Mouse (Mus musculus) hindbrain, embryonic 15.5 days (tissue): Measurements from ENCODE around the gene Fam170b. TPM values are rescaled to one million over a fixed set of nuclear protein-coding genes. Genes with fewer than 3 reads are reported as not detected.

Experiments
- ATAC-seq: fragments of 200-750 bp; cut with Nextera tagmentation; 2 replicates; pipeline ENCODE4 v1.8.0; 2017; ENCODE audit warnings: low read depth, moderate number of reproducible peaks, moderate TSS enrichment; ENCODE audit not compliant: low FRiP score
- H3K27ac ChIP-seq: fragments of 300-500 bp; sonication (generic); replicated peaks from 2 replicates; pipeline ENCODE4 v1.5.1; 2015; ENCODE audit warnings: mild to moderate bottlenecking, inconsistent platforms
- H3K27me3 ChIP-seq: fragments of 300-500 bp; sonication (generic); 2 replicates; pipeline ENCODE4 v1.6.1; 2015; ENCODE audit warnings: control low read depth, inconsistent platforms
- H3K36me3 ChIP-seq: fragments of 300-500 bp; sonication (generic); 2 replicates; pipeline ENCODE4 v1.6.1; 2015; ENCODE audit warnings: control low read depth, inconsistent platforms
- H3K4me1 ChIP-seq: fragments of 300-500 bp; sonication (generic); replicated peaks from 2 replicates; pipeline ENCODE4 v1.6.1; 2015; ENCODE audit warnings: control low read depth, inconsistent platforms
- H3K4me2 ChIP-seq: fragments of 300-500 bp; sonication (generic); 2 replicates; pipeline ENCODE4 v1.6.1; 2015; ENCODE audit warnings: moderate library complexity, mild to moderate bottlenecking, inconsistent platforms
- H3K4me3 ChIP-seq: fragments of 300-500 bp; sonication (generic); 2 replicates; pipeline ENCODE4 v1.5.1; 2015; ENCODE audit warnings: mild to moderate bottlenecking, inconsistent platforms
- H3K9ac ChIP-seq: fragments of 300-500 bp; sonication (generic); 2 replicates; pipeline ENCODE4 v1.6.1; 2015; ENCODE audit warnings: inconsistent platforms
- H3K9me3 ChIP-seq: fragments of 300-500 bp; sonication (generic); 2 replicates; pipeline ENCODE4 v1.6.1; 2016; ENCODE audit warnings: control low read depth, inconsistent platforms
- WGBS: fragments of 180-500 bp; shearing (Covaris S2); methylation state at CpG from one replicate; pipeline ENCODE4 v1.1.7; 2015; 5-methylcytosine and 5-hydroxymethylcytosine counted together
- polyA plus RNA-seq: library from polyadenylated mRNA; unstranded; fragments of >200 nt; fragmentation: Nextera tagmentation; extraction: Ambion mirVana; gene quantifications from 2 replicates; pipeline ENCODE4 v1.2.1, GENCODE M21; 2015

Gene Fam170b
- polyA plus RNA-seq: 0.06 TPM in 1 of 2 replicates, not detected in the other

DNA sequence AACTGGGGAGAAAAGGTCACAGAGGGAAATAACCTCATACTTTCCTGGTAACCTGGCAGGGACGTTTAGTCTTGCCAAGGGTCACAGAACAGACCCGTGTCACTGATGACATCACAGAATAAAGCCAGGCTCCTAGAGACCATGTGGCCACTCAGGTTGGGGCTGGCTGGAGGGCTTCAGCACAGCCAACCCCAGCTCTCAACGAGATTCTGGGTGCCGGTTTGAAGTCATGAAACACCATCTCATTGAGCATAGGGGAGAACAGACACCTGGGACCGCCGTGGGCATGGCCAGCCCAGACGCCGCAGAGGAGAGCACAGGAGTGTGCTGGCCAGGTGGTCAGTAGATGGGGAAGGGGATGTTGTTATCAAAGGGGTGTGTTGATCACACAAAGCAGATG lies at the start of gene Fam170b:
Gene Fam170b, plus strand, starts transcription at position 116 of the 400 bp plus-strand sequence.
- Histone ChIP-seq H3K9me3 (no peaks in the 10 kb centered on the region), H3K27me3 (no peaks in the 10 kb centered on the region), H3K4me2 (no peak within 1 kb of the TSS), H3K27ac (no peak within 1 kb of the TSS), H3K4me1 (no peaks in the 10 kb centered on the region), H3K36me3 (no peaks in the 10 kb centered on the region), H3K4me3 (no peak within 1 kb of the TSS), H3K9ac (no peak within 1 kb of the TSS)
- no peak for ATAC-seq
- WGBS: 84% methylated on average over 8 of the region's 8 CpGs

GRCm38 (mm10) chr14:32784130-32784747 lies 49.5 kb upstream of the Fam170b start:
- H3K27ac ChIP-seq: no peak overlapping the region
- H3K4me3 ChIP-seq: no peak overlapping the region
- H3K4me2 ChIP-seq: no peak overlapping the region
- H3K9ac ChIP-seq: no peak overlapping the region
- H3K9me3 ChIP-seq: no peaks in the 10 kb centered on the region
- ATAC-seq: no peak
- no peaks in the 10 kb centered on the region for H3K27me3 ChIP-seq
- H3K36me3 ChIP-seq: no peaks in the 10 kb centered on the region
- H3K4me1 ChIP-seq: no peaks in the 10 kb centered on the region
- 85% methylated on average over 12 of the region's 12 CpGs for WGBS

DNA sequence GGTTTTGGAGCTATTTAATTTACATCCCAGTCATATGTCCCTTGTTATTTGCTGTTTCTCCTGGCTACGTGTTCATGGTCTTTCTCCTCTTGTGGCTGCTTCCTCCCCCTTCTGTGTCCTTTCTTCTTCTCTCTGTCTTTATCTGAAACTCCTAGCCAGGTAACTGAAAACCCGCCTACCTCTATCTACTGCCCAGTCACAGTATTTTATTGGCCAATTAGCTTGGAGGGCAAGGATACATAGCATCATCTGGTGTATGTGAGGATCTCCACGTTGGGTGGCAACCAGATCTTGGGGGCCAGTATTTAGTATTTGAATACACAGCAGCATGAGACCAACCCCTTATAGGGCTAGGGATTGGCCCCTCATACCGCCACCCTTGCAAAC lies 49.0 kb upstream of the Fam170b start:
- no peaks in the 10 kb centered on the region for H3K9me3 ChIP-seq
- H3K4me2 ChIP-seq: no peak overlapping the region
- H3K4me3 ChIP-seq: no peak overlapping the region
- H3K4me1 ChIP-seq: no peaks in the 10 kb centered on the region
- H3K27me3 ChIP-seq: no peaks in the 10 kb centered on the region
- H3K27ac ChIP-seq: no peak overlapping the region
- no peak for ATAC-seq
- H3K36me3 ChIP-seq: no peaks in the 10 kb centered on the region
- no peak overlapping the region for H3K9ac ChIP-seq
- 85% methylated on average over 4 of the region's 4 CpGs for WGBS

- Histone ChIP-seq H3K4me3 (no peak within 1 kb of the TSS), H3K4me1 (no peaks in the 10 kb centered on the region), H3K27ac (no peak within 1 kb of the TSS), H3K9me3 (no peaks in the 10 kb centered on the region), H3K4me2 (no peak within 1 kb of the TSS), H3K27me3 (no peaks in the 10 kb centered on the region), H3K36me3 (no peaks in the 10 kb centered on the region), H3K9ac (no peak within 1 kb of the TSS)
- WGBS: 76% methylated on average over 3 of the region's 3 CpGs
- ATAC-seq: no peak
These were observed 48.1 kb upstream of the Fam170b start, which contains the start of gene Tmem273 for GRCm38 (mm10) chr14:32785556-32786130. Gene Tmem273, plus strand, starts transcription at chr14:32785963.

- WGBS: 58% methylated on average over 5 of the region's 5 CpGs
- Histone ChIP-seq H3K27me3 (no peaks in the 10 kb centered on the region), H3K4me1 (no peaks in the 10 kb centered on the region), H3K36me3 (no peaks in the 10 kb centered on the region), H3K9ac (no peak overlapping the region), H3K4me2 (no peak overlapping the region), H3K4me3 (no peak overlapping the region), H3K27ac (no peak overlapping the region), H3K9me3 (no peaks in the 10 kb centered on the region)
- ATAC-seq: no peak
These were observed 46.1 kb upstream of the Fam170b start for GRCm38 (mm10) chr14:32787691-32788090.

DNA sequence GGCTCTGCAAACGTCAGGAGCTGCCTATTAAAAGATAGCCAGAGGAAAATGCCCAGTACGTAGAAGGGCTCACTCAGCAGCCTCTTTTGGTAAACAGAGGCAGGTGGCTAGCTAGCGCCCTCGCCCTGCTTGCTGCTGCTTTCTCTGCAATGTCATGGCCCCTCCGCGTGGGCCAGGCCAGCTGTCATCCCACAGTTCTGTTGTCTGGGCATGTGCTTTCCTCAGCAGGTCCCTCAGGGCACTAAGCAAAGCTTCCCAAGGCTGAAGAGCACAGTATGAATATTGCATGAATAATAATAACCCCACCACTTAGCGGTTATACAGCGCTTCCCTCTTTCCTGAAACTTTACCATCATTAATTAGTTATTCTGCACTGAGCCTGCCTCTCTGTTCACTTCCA lies 37.4 kb upstream of the Fam170b start:
- H3K4me1 ChIP-seq: no peaks in the 10 kb centered on the region; the same call in 1 of the 2 replicates
- no peak overlapping the region for H3K4me3 ChIP-seq
- 33% methylated on average over 8 of the region's 8 CpGs for WGBS
- no peaks in the 10 kb centered on the region for H3K9me3 ChIP-seq
- H3K36me3 ChIP-seq: no peaks in the 10 kb centered on the region
- no peak overlapping the region for H3K27ac ChIP-seq
- no peaks in the 10 kb centered on the region for H3K27me3 ChIP-seq
- no peak overlapping the region for H3K4me2 ChIP-seq
- H3K9ac ChIP-seq: no peak overlapping the region
- no peak for ATAC-seq

DNA sequence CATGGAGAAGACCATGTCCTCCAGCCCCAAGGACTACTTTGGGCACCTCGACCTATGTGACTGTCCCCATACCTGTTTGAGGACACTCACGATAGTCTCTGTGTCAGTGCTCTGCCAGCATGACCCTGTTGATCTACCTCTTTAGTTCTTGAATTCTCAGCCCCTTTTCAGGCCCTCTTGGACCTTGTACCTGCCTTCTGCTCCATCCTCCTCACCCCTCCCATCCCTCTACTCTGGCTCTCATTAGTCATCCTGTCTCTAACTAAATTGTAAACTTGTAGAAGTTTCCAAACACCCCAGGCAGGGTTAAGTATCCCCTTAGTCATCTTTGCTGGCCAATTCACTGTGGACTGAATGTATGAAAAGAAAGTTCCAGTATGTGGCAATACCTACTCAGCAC lies 36.0 kb upstream of the Fam170b start:
- no peaks in the 10 kb centered on the region for H3K9me3 ChIP-seq
- ATAC-seq: no peak
- no peaks in the 10 kb centered on the region; the same call in 1 of the 2 replicates for H3K4me1 ChIP-seq
- no peaks in the 10 kb centered on the region for H3K36me3 ChIP-seq
- no peak overlapping the region for H3K9ac ChIP-seq
- no peak overlapping the region for H3K4me3 ChIP-seq
- H3K27me3 ChIP-seq: no peaks in the 10 kb centered on the region
- H3K27ac ChIP-seq: no peak overlapping the region
- 82% methylated on average over 2 of the region's 2 CpGs for WGBS
- no peak overlapping the region for H3K4me2 ChIP-seq

- Histone ChIP-seq H3K9ac (no peak overlapping the region), H3K4me2 (no peak overlapping the region), H3K4me3 (no peak overlapping the region), H3K9me3 (no peaks in the 10 kb centered on the region), H3K36me3 (no peaks in the 10 kb centered on the region), H3K4me1 (no peaks in the 10 kb centered on the region; the same call in 1 of the 2 replicates), H3K27me3 (no peaks in the 10 kb centered on the region), H3K27ac (no peak overlapping the region)
- 84% methylated on average over 4 of the region's 4 CpGs for WGBS
- no peak for ATAC-seq
These were observed 35.4 kb upstream of the Fam170b start for GRCm38 (mm10) chr14:32798355-32798754.

GRCm38 (mm10) chr14:32800048-32800447 lies 33.7 kb upstream of the Fam170b start:
- no peak for ATAC-seq
- Histone ChIP-seq H3K27me3 (no peaks in the 10 kb centered on the region), H3K4me3 (no peak overlapping the region), H3K9ac (no peak overlapping the region), H3K4me1 (no peaks in the 10 kb centered on the region; the same call in 1 of the 2 replicates), H3K4me2 (no peak overlapping the region), H3K9me3 (no peaks in the 10 kb centered on the region), H3K27ac (no peak overlapping the region), H3K36me3 (no peaks in the 10 kb centered on the region)
- 95% methylated on average over 7 of the region's 7 CpGs for WGBS

DNA sequence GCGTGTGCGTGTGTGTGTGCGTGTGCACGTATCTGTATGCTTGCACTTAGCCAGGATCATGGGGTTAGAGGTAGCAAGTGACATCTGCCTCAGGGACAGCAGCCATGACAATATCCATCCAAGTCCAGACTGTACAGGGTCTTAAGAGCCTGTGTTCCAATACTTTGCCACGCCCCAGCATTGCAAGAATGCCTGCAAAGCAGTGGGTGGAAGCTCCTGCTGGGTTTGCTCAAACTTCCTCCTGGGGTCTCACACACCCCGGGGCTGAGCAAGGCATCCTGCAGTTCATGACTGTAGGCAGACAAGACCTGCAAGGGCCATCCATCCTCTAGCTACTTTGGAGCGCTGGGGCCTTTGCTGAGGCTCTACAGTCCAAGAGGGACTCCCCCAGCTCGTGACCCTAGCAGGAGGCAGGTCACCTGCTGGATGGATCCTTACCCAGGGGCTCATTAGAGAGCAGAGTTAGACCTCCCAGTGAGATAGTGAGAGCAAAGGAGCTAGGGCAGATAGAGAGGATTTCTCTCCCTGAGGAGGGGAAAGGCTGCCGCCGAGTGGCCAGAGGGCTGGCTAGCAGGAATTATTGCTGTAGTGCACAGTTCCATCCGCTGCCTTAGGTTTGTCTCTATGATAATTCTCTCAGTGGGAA lies 32.6 kb upstream of the Fam170b start:
- no peaks in the 10 kb centered on the region; the same call in 1 of the 2 replicates for H3K4me1 ChIP-seq
- H3K4me3 ChIP-seq: no peak overlapping the region
- no peak overlapping the region for H3K4me2 ChIP-seq
- no peaks in the 10 kb centered on the region for H3K36me3 ChIP-seq
- H3K9me3 ChIP-seq: no peaks in the 10 kb centered on the region
- H3K27ac ChIP-seq: no peak overlapping the region
- no peak; the same call in 1 of the 2 replicates for ATAC-seq
- 66% methylated on average over 11 of the region's 11 CpGs for WGBS
- no peaks in the 10 kb centered on the region for H3K27me3 ChIP-seq
- no peak overlapping the region for H3K9ac ChIP-seq

DNA sequence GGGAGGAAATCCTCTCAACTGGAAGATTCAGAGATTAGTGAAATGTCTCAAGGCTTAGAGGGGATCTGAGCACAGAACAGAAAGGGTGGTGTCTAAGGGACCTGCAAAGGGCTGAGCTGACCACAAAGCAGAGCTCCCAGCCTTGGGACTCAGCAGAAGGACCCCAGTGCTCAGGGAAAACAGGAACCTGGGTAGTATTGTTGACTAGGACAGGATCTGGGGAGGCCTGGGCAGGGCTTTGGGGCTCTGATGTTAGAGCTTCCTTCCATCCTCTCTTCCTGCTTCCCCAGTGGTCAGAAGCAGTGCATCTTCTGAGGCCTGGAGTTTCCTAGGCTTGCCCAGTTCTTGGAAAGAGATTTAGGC lies 32.1 kb upstream of the Fam170b start:
- H3K4me1 ChIP-seq: no peaks in the 10 kb centered on the region
- H3K4me3 ChIP-seq: no peak overlapping the region
- H3K27me3 ChIP-seq: no peaks in the 10 kb centered on the region
- H3K36me3 ChIP-seq: no peaks in the 10 kb centered on the region
- H3K9ac ChIP-seq: no peak overlapping the region
- ATAC-seq: no peak
- H3K27ac ChIP-seq: no peak overlapping the region
- H3K4me2 ChIP-seq: no peak overlapping the region
- no peaks in the 10 kb centered on the region for H3K9me3 ChIP-seq

- no peak for ATAC-seq
- no peak overlapping the region for H3K27ac ChIP-seq
- H3K27me3 ChIP-seq: no peaks in the 10 kb centered on the region
- H3K4me2 ChIP-seq: no peak overlapping the region
- H3K4me1 ChIP-seq: no peaks in the 10 kb centered on the region
- H3K36me3 ChIP-seq: no peaks in the 10 kb centered on the region
- no peaks in the 10 kb centered on the region for H3K9me3 ChIP-seq
- H3K4me3 ChIP-seq: no peak overlapping the region
- H3K9ac ChIP-seq: no peak overlapping the region
These were observed 23.7 kb upstream of the Fam170b start for GRCm38 (mm10) chr14:32810111-32810510.
